Mouse (Mus musculus) frontal cortex, adult (tissue): ENCODE measurements around the gene Rwdd4a.

Source experiments
- ATAC-seq: cut with Nextera tagmentation; 2 replicates; pipeline ENCODE4 v1.9.2; 2017; ENCODE audit warnings: mild to moderate bottlenecking, moderate library complexity, mixed read lengths; ENCODE audit not compliant: low TSS enrichment

The Rwdd4a gene

DNA sequence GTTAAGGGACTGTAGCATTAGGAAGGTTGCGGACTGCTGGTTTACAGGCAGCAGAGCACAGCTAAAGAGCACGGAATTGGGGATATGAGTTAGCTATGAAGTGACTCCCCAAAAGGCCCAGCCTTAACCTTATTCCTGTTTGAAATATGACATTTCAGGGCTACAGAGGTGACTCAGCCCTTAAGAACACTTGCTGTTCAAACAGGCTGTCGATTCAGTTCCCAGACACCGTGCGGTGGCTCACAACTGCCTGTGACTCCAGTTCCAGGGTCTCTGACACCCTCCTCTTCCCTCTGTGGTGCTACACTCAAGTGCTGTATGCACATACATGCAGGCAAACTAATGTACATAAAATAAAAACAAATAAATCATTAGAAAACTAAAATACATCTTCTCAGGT, 55.2 kb downstream of the Rwdd4a start:
- ATAC-seq: no peak

DNA sequence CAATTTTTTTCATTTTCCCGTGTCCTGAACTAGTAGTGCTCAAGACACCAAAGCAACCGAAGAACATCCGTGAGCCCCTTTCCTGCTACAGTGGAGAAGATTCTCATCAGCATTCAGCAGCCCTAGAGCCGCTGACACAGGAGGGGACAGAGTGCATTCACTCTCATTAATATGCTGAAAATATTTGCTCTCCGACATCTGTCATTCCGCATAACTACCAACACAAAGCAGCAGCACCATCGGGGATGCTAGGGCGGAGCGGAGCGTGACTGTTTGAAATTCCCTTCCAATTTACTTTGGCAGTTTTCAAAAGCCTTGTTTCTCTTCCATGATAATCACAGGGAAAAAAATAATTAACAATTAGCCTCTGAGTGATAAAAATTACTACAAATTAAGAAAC, 56.9 kb downstream of the Rwdd4a start:
- no peak for ATAC-seq

DNA sequence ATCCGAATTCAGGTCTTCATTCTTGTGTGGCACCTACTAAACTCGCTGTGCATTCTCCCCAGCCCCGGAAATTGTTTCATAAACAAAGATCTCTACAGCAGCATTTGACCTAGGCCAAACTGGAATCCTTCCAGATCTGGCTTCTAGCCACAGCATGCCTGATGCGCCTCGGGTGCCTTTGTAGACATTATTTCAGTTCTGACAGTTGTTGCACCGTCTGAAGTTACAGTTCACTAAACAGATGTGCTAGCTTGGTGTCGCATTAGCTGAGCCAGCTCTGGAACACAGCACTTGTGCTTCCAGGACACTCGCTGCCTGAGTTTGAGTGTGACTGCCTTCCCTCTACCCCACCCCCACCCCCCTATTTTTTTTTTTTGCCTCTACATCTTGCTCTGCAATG, 67.2 kb downstream of the Rwdd4a start:
- no peak for ATAC-seq
